Mouse (Mus musculus) bone marrow macrophage, adult 2 months (primary cell): ENCODE data around the gene Zbtb16.

Experiments used
- CTCF ChIP-seq: IDR thresholded peaks from 2 replicates; pipeline ENCODE4 v1.5.1; 2012; ENCODE audit warnings: low read depth, mild to moderate bottlenecking, low read length, moderate library complexity
- POLR2A ChIP-seq: IDR thresholded peaks from 2 replicates; pipeline ENCODE4 v1.6.1; 2012; ENCODE audit warnings: mild to moderate bottlenecking, low read depth, low read length, borderline replicate concordance

DNA sequence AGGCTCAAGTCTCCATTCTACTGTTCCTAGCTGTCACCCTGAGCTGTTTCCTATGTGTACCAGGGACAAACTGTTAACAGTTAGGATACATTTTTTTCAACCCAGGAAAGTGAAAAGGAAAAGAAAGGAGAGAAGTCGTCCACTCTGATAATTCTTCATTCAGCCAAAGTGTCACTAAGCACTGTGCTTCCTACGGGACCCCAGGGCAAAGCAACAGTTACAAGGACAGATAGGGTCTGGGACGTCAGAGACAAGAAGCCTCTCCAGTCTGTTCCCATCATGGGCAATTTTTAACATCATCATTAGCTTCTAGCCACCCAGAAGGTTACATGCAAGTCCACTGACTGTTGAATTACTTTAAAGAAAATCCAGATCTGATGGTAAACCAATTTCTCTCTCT lies 111.3 kb downstream of the Zbtb16 start:
- TF ChIP-seq POLR2A (no peak), CTCF (no peak)
